Mouse (Mus musculus): ENCODE measurements at regions not wholly inside any gene's neighbourhood (a gene's known extent, or its start where the extent isn't known, plus 50 kb on each side); places are given as distances from the start of the nearest gene placed in this dataset.

GRCm38 (mm10) chr12:107251981-107252380, 236.5 kb upstream of the 3110018I06Rik start:
- no peak for DNase-seq (ENCODE audit: low spot score)

- DNase-seq (ENCODE audit: low spot score), result no peak
Observed at GRCm38 (mm10) chr12:107262076-107262475, 226.4 kb upstream of the 3110018I06Rik start.

GRCm38 (mm10) chr12:107262516-107262915, 225.9 kb upstream of the 3110018I06Rik start:
- peak; percentile 46 for DNase-seq (ENCODE audit: low spot score)

GRCm38 (mm10) chr12:107266696-107267095, 221.7 kb upstream of the 3110018I06Rik start:
- DNase-seq (ENCODE audit: low spot score), result no peak

DNA sequence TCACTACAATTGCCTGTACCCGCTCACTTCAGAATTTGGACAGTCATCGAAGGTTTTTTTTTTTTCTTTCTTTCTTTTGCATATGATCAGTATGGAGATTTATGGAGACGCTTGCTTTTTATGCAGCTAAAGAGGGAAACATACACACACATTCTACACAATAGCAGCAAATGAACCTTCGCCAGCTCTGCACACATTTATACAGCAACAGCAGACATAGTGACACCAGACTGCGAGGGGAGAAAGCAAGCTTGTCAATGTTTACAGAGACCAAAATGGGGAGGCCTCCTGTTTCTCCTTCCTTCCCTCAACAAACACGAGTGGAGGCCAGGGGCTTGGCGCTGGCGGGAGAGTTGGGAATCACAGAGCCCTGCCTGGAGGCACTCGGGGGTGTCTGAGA, 202.8 kb upstream of the 3110018I06Rik start:
- DNase-seq (ENCODE audit: low spot score), result no peak

DNA sequence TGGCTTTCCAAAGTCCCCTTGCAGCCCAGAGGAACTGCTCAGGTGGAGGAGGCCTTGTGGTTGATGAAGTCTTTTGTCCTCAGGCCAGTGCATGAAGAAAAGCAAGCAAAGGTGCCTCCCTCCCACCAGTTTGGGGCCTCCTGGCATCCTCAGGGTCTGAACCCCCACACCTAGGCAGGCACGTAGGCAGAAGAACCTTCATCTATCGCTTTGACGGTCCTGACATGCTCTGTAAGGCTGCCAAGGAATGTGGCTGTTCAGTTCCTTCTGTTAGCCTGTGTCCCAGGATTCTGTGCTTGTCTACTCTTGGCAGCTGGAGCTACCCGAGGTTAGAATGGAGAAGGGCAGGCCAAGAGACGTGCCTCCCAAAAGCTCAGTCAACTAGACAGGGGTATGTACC, 197.1 kb upstream of the 3110018I06Rik start:
- no peak for DNase-seq (ENCODE audit: low spot score)

DNA sequence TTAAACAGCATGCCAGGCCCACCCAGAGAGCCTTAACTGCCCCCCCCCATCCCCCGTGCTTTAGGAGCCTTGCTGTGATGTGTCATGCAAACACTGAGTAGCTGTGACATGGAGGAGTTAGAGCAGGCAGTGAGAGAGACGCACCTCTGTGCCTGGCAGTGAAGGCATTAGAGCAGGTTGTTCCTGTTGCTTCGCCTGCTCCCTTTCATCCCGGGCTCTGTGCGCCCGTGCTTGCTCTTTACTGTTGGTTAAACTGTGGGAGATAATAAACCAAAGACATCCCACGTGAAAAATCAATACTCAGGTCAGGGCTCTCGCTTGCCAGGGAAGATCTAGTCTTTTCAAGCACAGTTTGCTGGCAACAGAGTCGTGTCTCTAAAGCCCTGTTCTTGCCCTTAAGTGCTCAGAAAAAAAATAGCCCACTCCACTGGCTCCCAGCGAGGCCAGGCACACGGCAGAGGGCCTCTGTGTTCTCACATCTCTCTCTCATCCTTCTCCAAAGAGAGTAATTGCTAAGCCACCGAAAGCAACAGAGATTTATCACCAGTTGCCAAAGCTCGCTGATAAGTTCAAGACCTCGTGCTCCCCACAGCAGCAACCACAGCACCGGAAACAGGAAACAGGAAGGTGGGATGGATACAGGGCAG, 181.2 kb upstream of the 3110018I06Rik start:
- DNase-seq (ENCODE audit: low spot score), result no peak

- no peak for DNase-seq (ENCODE audit: low spot score)
Observed at GRCm38 (mm10) chr12:107315446-107315845, 173.0 kb upstream of the 3110018I06Rik start.

DNA sequence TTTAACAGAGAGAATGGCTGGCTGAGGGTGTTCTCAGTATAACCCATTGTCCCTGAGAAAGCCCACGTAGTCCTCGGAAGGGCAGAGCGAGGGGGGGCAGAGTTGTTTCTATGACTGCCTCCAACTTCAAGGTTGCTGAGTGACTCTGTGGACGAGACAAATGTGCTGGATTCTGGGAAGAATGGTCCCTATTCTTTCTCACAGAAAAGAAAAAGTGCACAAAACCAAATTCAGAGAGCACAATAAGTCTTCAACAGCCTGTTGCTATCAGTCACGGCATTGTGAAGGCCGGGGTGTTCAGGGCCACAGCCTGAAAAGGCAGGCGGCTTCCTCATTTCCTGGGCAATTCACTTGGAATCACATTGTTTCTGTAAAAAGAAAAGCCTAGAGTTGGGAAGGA, 165.6 kb upstream of the 3110018I06Rik start:
- no peak for DNase-seq (ENCODE audit: low spot score)

GRCm38 (mm10) chr12:107326101-107326500, 162.3 kb upstream of the 3110018I06Rik start:
- no peak for DNase-seq (ENCODE audit: low spot score)

DNA sequence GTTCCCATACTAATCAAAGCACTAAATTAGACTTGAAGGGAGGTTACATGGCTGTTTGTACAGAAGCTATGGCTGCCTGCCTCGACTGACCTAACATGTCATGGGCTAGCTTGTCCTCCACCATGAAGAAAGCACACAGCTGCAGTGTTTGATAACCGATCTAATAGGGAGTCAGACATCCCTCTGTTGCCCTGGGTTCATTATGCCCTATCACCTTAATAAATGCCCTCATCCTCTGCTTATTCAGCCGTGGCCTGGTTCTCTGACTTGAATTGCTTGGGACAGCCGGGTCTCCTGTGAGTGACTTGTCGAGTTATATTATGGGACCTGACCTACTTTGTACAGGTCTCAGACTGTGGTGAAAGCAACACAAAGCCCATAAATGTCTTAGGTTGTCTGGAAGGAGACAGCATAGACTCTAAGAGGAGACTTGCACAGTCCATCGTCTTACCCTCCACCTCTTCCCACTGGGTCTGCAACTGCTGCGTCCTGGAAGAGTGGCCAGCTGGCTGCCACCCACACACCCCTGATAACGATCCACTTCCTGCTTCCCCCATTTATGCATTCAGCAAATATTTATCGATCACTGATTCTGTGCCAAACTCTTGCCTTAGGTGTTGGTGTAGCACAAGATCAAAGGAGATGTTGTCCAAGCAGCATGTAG, 161.2 kb upstream of the 3110018I06Rik start:
- no peak for DNase-seq (ENCODE audit: low spot score)

GRCm38 (mm10) chr12:107328986-107329385, 159.4 kb upstream of the 3110018I06Rik start:
- DNase-seq (ENCODE audit: low spot score), result no peak

- no peak for DNase-seq (ENCODE audit: low spot score)
Observed at GRCm38 (mm10) chr12:107334366-107334765, 154.1 kb upstream of the 3110018I06Rik start.

DNA sequence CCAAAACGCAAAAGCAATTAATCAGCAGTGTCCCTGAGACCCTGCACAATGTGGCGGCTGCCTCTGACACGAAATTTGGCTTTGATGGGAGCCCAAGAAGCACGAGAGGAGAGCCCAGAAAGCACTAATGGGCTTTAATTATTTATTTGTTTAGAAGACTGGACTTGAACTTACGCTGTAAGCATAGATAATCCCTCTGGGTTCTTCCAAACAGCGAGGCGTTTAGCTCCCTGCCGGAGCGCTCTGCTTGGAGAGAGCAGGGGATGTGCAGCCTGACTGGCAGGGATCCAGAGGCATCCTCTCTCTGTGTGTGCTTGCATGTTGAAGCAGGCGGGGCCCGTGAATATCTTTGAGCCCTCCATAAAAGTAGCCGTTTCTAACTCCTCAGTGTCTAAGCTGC, 153.3 kb upstream of the 3110018I06Rik start:
- peak; percentile 45 for DNase-seq (ENCODE audit: low spot score)

- DNase-seq (ENCODE audit: low spot score), result no peak
Observed at GRCm38 (mm10) chr12:107338758-107339157, 149.7 kb upstream of the 3110018I06Rik start.

DNA sequence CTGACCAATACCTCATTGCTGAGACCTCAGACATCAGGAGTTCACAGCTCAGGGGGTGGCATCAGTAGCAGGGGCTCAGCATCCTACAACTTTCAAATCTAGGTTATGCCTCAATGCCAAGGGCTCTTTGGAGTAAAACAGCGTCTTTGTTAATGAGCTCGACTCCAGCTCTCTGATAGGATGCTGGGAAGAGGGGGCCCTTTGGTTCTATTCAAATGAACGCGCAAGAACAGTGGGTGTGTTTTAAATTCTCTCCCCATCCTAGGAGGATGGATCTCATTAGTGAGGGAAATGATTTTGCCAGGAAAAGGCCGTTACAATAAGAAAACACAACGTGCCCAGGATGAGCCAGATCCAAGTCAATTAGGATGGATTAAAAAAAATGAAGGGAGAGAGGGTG, 132.2 kb upstream of the 3110018I06Rik start:
- DNase-seq (ENCODE audit: low spot score), result no peak

DNA sequence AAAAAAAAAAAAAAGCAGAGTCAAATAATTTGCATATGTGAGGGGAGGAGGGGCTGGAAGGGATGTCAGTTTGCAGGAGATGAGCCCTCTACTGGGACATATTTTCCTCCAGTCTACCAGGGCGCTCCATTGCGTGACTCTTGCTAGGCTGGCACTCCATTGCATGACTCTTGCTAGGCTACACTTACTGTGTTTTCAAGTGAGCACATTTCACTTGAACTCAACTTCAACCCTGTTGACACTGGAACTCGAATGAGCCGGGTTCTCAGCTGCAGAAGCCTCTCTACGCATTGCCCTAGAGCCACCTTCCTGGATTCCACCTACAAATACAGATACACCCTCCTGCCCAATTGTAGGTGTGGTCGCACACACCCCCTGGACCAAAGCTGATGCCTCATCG, 131.5 kb upstream of the 3110018I06Rik start:
- no peak for DNase-seq (ENCODE audit: low spot score)

- DNase-seq (ENCODE audit: low spot score), result no peak
Observed at GRCm38 (mm10) chr12:107360511-107360910, 127.9 kb upstream of the 3110018I06Rik start.

GRCm38 (mm10) chr12:107361606-107362005, 126.8 kb upstream of the 3110018I06Rik start:
- DNase-seq (ENCODE audit: low spot score), result no peak

GRCm38 (mm10) chr12:107362120-107362519, 126.3 kb upstream of the 3110018I06Rik start:
- no peak for DNase-seq (ENCODE audit: low spot score)

- no peak for DNase-seq (ENCODE audit: low spot score)
Observed at GRCm38 (mm10) chr12:107372254-107372653, 116.2 kb upstream of the 3110018I06Rik start.

- DNase-seq (ENCODE audit: low spot score), result no peak
Observed at GRCm38 (mm10) chr12:107392050-107392795, 96.2 kb upstream of the 3110018I06Rik start.

- no peak for DNase-seq (ENCODE audit: low spot score)
Observed at GRCm38 (mm10) chr12:107394467-107394866, 94.0 kb upstream of the 3110018I06Rik start.
